Mouse (Mus musculus): ENCODE data around the gene Fdxr. TPM values are rescaled to one million over a fixed set of nuclear protein-coding genes. Genes with fewer than 3 reads are reported as not detected.

Gene Fdxr
- polyA plus RNA-seq, 1 experiment: 11.6 TPM

- Histone ChIP-seq H3K4me1 (ENCODE audit: control insufficient read depth, insufficient read depth, low read length) (no peaks in the 10 kb centered on the region), H3K27ac (ENCODE audit: insufficient read depth, low read length) (no peak overlapping the region), H3K9me3 (replicated peaks; ENCODE audit: control insufficient read depth, insufficient read depth, low read length, poor library complexity, severe bottlenecking) (no peaks in the 10 kb centered on the region), H3K9ac (ENCODE audit: low read depth, poor library complexity, severe bottlenecking) (no peak overlapping the region), H3K27me3 (ENCODE audit: control insufficient read depth, insufficient read depth, low read length, poor library complexity, severe bottlenecking) (no peaks in the 10 kb centered on the region; the same call in 1 of the 2 replicates), H3K4me3 (ENCODE audit: low read depth, low read length) (no peak overlapping the region), H3K36me3 (ENCODE audit: control insufficient read depth, insufficient read depth, low read length, poor library complexity, severe bottlenecking) (no peaks in the 10 kb centered on the region)
- no peak for TF ChIP-seq POLR2A (IDR thresholded peaks at IDR 0.05; ENCODE audit: insufficient read depth, low read length)
- TF ChIP-seq CTCF (IDR thresholded peaks at IDR 0.05; ENCODE audit: low read depth, low read length): no peak
- TF ChIP-seq EP300 (IDR thresholded peaks at IDR 0.05; ENCODE audit: insufficient read depth, low read depth, low read length): no peak
Observed at GRCm38 (mm10) chr11:115259134-115259533, 17.7 kb downstream of the Fdxr start.

- Histone ChIP-seq H3K27me3 (ENCODE audit: control insufficient read depth, insufficient read depth, low read length, poor library complexity, severe bottlenecking) (no peaks in the 10 kb centered on the region; the same call in 1 of the 2 replicates), H3K27ac (ENCODE audit: insufficient read depth, low read length) (no peak overlapping the region), H3K36me3 (ENCODE audit: control insufficient read depth, insufficient read depth, low read length, poor library complexity, severe bottlenecking) (no peaks in the 10 kb centered on the region), H3K9me3 (replicated peaks; ENCODE audit: control insufficient read depth, insufficient read depth, low read length, poor library complexity, severe bottlenecking) (no peaks in the 10 kb centered on the region), H3K4me1 (ENCODE audit: control insufficient read depth, insufficient read depth, low read length) (no peaks in the 10 kb centered on the region), H3K9ac (ENCODE audit: low read depth, poor library complexity, severe bottlenecking) (no peak overlapping the region), H3K4me3 (ENCODE audit: low read depth, low read length) (0 out of 2 replicates have a peak overlapping the region, but pooled peaks have one; percentile 15)
- TF ChIP-seq POLR2A (IDR thresholded peaks at IDR 0.05; ENCODE audit: insufficient read depth, low read length): no peak
- TF ChIP-seq EP300 (IDR thresholded peaks at IDR 0.05; ENCODE audit: insufficient read depth, low read depth, low read length): no peak
- no peak for TF ChIP-seq CTCF (IDR thresholded peaks at IDR 0.05; ENCODE audit: low read depth, low read length)
Observed at GRCm38 (mm10) chr11:115257775-115258510, 18.9 kb downstream of the Fdxr start.

- Histone ChIP-seq H3K27me3 (ENCODE audit: control insufficient read depth, insufficient read depth, low read length, poor library complexity, severe bottlenecking) (no peaks in the 10 kb centered on the region; the same call in 1 of the 2 replicates), H3K4me3 (ENCODE audit: low read depth, low read length) (no peak overlapping the region), H3K27ac (ENCODE audit: insufficient read depth, low read length) (no peak overlapping the region), H3K9me3 (replicated peaks; ENCODE audit: control insufficient read depth, insufficient read depth, low read length, poor library complexity, severe bottlenecking) (no peaks in the 10 kb centered on the region), H3K4me1 (ENCODE audit: control insufficient read depth, insufficient read depth, low read length) (peaks cover 12% of the 10 kb centered on the region), H3K9ac (ENCODE audit: low read depth, poor library complexity, severe bottlenecking) (no peak overlapping the region), H3K36me3 (ENCODE audit: control insufficient read depth, insufficient read depth, low read length, poor library complexity, severe bottlenecking) (no peaks in the 10 kb centered on the region)
- TF ChIP-seq CTCF (IDR thresholded peaks at IDR 0.05; ENCODE audit: low read depth, low read length) (no peak), EP300 (IDR thresholded peaks at IDR 0.05; ENCODE audit: insufficient read depth, low read depth, low read length) (no peak), POLR2A (IDR thresholded peaks at IDR 0.05; ENCODE audit: insufficient read depth, low read length) (no peak)
Observed at GRCm38 (mm10) chr11:115251258-115251657, 25.6 kb downstream of the Fdxr start.

GRCm38 (mm10) chr11:115250405-115251090, 26.3 kb downstream of the Fdxr start:
- Histone ChIP-seq H3K9ac (ENCODE audit: low read depth, poor library complexity, severe bottlenecking) (peak overlapping the region; percentile 56), H3K27ac (ENCODE audit: insufficient read depth, low read length) (no peak overlapping the region), H3K9me3 (replicated peaks; ENCODE audit: control insufficient read depth, insufficient read depth, low read length, poor library complexity, severe bottlenecking) (no peaks in the 10 kb centered on the region), H3K27me3 (ENCODE audit: control insufficient read depth, insufficient read depth, low read length, poor library complexity, severe bottlenecking) (no peaks in the 10 kb centered on the region; the same call in 1 of the 2 replicates), H3K4me1 (ENCODE audit: control insufficient read depth, insufficient read depth, low read length) (peaks cover 13% of the 10 kb centered on the region), H3K36me3 (ENCODE audit: control insufficient read depth, insufficient read depth, low read length, poor library complexity, severe bottlenecking) (no peaks in the 10 kb centered on the region), H3K4me3 (ENCODE audit: low read depth, low read length) (peak overlapping the region; percentile 41)
- no peak for TF ChIP-seq CTCF (IDR thresholded peaks at IDR 0.05; ENCODE audit: low read depth, low read length)
- TF ChIP-seq EP300 (IDR thresholded peaks at IDR 0.05; ENCODE audit: insufficient read depth, low read depth, low read length): no peak
- TF ChIP-seq POLR2A (IDR thresholded peaks at IDR 0.05; ENCODE audit: insufficient read depth, low read length): no peak

- no peaks in the 10 kb centered on the region; the same call in 1 of the 2 replicates for H3K27me3 ChIP-seq (ENCODE audit: control insufficient read depth, insufficient read depth, low read length, poor library complexity, severe bottlenecking)
- no peaks in the 10 kb centered on the region for H3K36me3 ChIP-seq (ENCODE audit: control insufficient read depth, insufficient read depth, low read length, poor library complexity, severe bottlenecking)
- TF ChIP-seq EP300 (IDR thresholded peaks at IDR 0.05; ENCODE audit: insufficient read depth, low read depth, low read length) (no peak), POLR2A (IDR thresholded peaks at IDR 0.05; ENCODE audit: insufficient read depth, low read length) (no peak), CTCF (IDR thresholded peaks at IDR 0.05; ENCODE audit: low read depth, low read length) (no peak)
- peaks cover 13% of the 10 kb centered on the region for H3K4me1 ChIP-seq (ENCODE audit: control insufficient read depth, insufficient read depth, low read length)
- no peaks in the 10 kb centered on the region for H3K9me3 ChIP-seq (replicated peaks; ENCODE audit: control insufficient read depth, insufficient read depth, low read length, poor library complexity, severe bottlenecking)
- peak overlapping the region; percentile 56 for H3K9ac ChIP-seq (ENCODE audit: low read depth, poor library complexity, severe bottlenecking)
- H3K27ac ChIP-seq (ENCODE audit: insufficient read depth, low read length): no peak overlapping the region
- H3K4me3 ChIP-seq (ENCODE audit: low read depth, low read length): peak overlapping the region; percentile 41
Observed at GRCm38 (mm10) chr11:115249721-115250404, 27.0 kb downstream of the Fdxr start.
